Mouse (Mus musculus) cortical plate, adult 2 months (tissue): ENCODE results near the gene Dlg5. TPM values are rescaled to one million over a fixed set of nuclear protein-coding genes. Genes with fewer than 3 reads are reported as not detected.

Experiments
- H3K27ac ChIP-seq: fragments of 200-500 bp; 2 replicates; pipeline ENCODE4 v1.5.1; 2012; ENCODE audit warnings: low read length, control low read depth, inconsistent platforms; ENCODE audit not compliant: insufficient read depth
- H3K4me1 ChIP-seq: fragments of 200-500 bp; 2 replicates; pipeline ENCODE4 v1.6.1; 2011; ENCODE audit warnings: low read length; ENCODE audit not compliant: control insufficient read depth, insufficient read depth
- H3K4me3 ChIP-seq: fragments of 200-500 bp; 2 replicates; pipeline ENCODE4 v1.5.1; 2011; ENCODE audit warnings: mild to moderate bottlenecking, low read length, control low read depth; ENCODE audit not compliant: insufficient read depth
- CTCF ChIP-seq: fragments of 200-500 bp; IDR thresholded peaks from 2 replicates; pipeline ENCODE4 v1.5.1; 2011; ENCODE audit warnings: mild to moderate bottlenecking, control low read depth, low read length; ENCODE audit not compliant: insufficient read depth; ENCODE audit errors: extremely low read depth
- POLR2A ChIP-seq: fragments of 200-500 bp; IDR thresholded peaks from 2 replicates; pipeline ENCODE4 v1.6.1; 2011; ENCODE audit warnings: mild to moderate bottlenecking, low read length, control low read depth; ENCODE audit not compliant: insufficient read depth; ENCODE audit errors: extremely low read depth
- polyA plus RNA-seq: library from polyadenylated mRNA; depleted of rRNA; stranded (reverse); fragments of >200 nt; gene quantifications from 2 replicates; pipeline ENCODE4 v1.2.3, GENCODE M21; 2012; rRNA removed

The Dlg5 gene
- 24.6 and 26.5 TPM in 2 replicates for polyA plus RNA-seq

GRCm38 (mm10) chr14:24245177-24246081 lies at the start of gene Dlg5:
Gene Dlg5, minus strand, starts transcription at chr14:24245920.
- peak within 1 kb of the TSS; percentile 78 for H3K4me3 ChIP-seq
- H3K4me1 ChIP-seq = no peaks in the 10 kb centered on the region
- peak within 1 kb of the TSS; percentile 53 for H3K27ac ChIP-seq
- TF ChIP-seq POLR2A (0 out of 2 replicates have a peak, but pooled peaks have one; percentile 20), CTCF (no peak)

GRCm38 (mm10) chr14:24293631-24294030 lies 47.9 kb upstream of the Dlg5 start:
- Histone ChIP-seq H3K27ac (no peak overlapping the region), H3K4me3 (no peak overlapping the region), H3K4me1 (no peaks in the 10 kb centered on the region)
- no peak for TF ChIP-seq POLR2A
- TF ChIP-seq CTCF = no peak

DNA sequence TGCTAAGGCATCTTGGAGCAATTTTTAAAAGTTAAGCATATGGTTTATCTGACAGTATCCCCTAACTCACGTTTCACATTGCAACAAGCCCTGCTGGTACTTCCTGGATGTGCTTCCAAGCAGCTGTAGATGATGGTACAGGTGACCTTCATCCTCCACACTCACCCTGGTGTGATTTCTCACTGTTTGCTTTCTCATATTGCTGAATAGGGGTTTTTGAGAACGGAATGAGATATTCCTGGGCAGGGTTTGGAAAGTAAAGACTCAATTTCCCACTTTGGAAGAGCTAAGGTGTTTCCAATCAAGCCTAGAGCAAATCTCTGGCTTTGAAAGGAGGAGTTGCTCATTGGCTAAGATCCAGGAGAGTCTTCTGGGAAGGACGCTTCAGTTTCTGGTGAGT lies 47.2 kb upstream of the Dlg5 start, which contains the start of gene E330034G19Rik:
Gene E330034G19Rik, plus strand, starts transcription at position 301 of the 400 bp plus-strand sequence.
- Histone ChIP-seq H3K27ac (no peak within 1 kb of the TSS), H3K4me3 (no peak within 1 kb of the TSS), H3K4me1 (no peaks in the 10 kb centered on the region)
- TF ChIP-seq POLR2A (no peak), CTCF (no peak)

DNA sequence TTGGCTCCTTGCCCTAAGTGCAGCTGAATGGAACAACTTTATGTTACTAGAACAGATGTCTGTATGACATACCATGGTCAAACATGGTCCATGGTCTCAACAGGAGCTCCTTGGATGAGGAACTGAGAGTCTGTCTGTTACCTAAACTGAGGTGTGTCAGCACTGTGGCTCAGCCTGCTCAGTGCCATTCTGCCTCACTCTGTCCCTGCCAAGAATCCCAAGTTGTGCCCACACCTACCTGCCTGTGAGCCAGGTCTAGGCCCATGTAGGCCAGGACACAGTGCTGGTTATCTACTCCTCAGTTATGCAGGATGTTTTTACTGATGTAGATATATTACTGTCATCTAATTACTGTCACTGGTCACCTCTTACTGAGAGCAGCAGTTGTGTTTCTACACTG lies 45.0 kb upstream of the Dlg5 start:
- no peaks in the 10 kb centered on the region for H3K4me1 ChIP-seq
- no peak overlapping the region for H3K4me3 ChIP-seq
- no peak overlapping the region for H3K27ac ChIP-seq
- TF ChIP-seq POLR2A (no peak), CTCF (no peak)

DNA sequence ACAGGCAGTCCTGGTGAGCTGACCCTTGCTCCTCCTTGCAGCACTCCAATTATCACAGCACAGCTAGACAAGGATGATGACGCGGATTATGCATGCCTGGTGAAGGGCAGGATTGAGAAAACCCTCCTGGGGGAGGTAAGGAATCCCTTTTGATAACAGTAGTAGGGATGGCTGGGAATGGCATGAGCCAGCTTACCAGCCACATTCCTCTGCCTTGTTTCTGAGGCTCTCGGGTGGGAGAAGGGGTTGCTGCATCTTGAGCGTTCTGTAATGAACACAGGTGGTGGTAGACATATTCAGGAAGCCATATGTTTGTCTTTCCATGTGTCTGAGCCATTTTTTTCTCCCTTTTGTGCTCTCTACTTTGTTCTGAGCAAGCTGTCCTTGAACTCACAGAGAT lies 40.4 kb upstream of the Dlg5 start:
- Histone ChIP-seq H3K4me3 (no peak overlapping the region), H3K4me1 (no peaks in the 10 kb centered on the region), H3K27ac (no peak overlapping the region)
- TF ChIP-seq POLR2A (no peak), CTCF (no peak)

- TF ChIP-seq POLR2A (no peak), CTCF (no peak)
- Histone ChIP-seq H3K27ac (no peak overlapping the region), H3K4me3 (no peak overlapping the region), H3K4me1 (no peaks in the 10 kb centered on the region)
Observed at GRCm38 (mm10) chr14:24282276-24282675, 36.6 kb upstream of the Dlg5 start.

DNA sequence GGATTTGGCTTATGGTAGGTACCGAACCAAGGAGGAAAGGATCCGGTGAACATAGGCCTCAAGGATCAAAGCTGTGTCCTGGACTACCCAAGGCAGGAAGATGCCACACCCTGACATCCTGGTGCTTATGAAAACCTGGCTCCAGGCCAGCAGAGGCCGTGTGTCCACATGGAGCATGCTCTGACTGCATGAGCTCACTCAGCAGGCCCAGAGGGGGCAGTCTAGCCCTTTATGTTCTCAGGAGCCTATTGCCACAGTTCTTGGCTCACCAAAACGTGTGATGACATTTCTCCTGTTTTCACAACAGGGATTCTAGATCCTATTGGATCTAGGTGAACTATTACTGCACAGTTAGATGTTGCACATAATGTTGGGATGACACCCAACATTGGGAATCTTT lies 35.6 kb upstream of the Dlg5 start:
- no peak overlapping the region for H3K27ac ChIP-seq
- H3K4me1 ChIP-seq = no peaks in the 10 kb centered on the region
- no peak for TF ChIP-seq POLR2A
- H3K4me3 ChIP-seq = no peak overlapping the region

GRCm38 (mm10) chr14:24275534-24275933 lies 29.8 kb upstream of the Dlg5 start:
- Histone ChIP-seq H3K27ac (no peak overlapping the region), H3K4me3 (no peak overlapping the region), H3K4me1 (peaks cover 2% of the 10 kb centered on the region; the same call in 1 of the 2 replicates)
- no peak for TF ChIP-seq POLR2A
- peak; percentile 18; the same call in 1 of the 2 replicates for TF ChIP-seq CTCF

DNA sequence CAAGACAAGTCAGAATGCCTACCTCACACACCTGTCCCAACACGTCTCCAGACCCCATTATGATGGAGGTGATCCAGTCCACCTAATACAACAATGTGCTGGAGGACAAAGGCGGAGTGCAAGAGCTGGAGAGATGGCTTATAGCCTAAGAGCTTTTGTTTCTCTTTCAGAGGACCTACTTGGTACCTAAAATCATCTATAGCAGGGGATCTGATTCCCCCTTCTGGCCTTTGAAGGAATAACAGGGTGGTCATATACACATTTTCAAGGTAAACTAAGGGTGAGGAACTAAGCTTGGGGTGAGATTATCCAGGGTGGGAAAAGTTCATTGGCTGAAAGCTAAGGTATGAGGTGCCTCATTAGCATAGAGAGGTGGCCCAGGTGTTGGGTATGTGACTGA lies 27.9 kb upstream of the Dlg5 start:
- H3K4me1 ChIP-seq = peaks cover 2% of the 10 kb centered on the region; the same call in 1 of the 2 replicates
- no peak overlapping the region for H3K4me3 ChIP-seq
- TF ChIP-seq POLR2A (no peak), CTCF (peak; percentile 11; the same call in 1 of the 2 replicates)
- no peak overlapping the region for H3K27ac ChIP-seq

DNA sequence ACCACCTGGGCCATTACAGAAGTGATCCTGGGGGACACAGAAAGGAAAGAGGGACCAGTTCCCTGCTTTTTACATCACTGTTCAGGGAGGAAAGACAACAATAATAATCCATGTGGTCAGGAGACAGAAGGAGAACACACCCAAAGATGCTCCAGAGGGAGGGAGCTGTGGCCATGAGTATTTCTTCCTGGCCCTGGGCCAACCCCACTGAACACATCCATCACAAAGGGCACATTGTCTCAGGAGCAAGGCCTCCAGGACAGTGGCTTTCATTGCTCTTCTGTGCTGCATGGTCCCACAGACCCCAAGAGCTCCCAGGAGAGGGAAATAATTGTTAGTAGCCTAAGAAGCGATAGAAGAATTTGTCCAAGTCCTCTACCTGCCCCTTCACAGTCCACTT lies 23.9 kb upstream of the Dlg5 start:
- Histone ChIP-seq H3K4me3 (no peak overlapping the region), H3K4me1 (no peaks in the 10 kb centered on the region), H3K27ac (no peak overlapping the region)
- TF ChIP-seq POLR2A = no peak
- no peak for TF ChIP-seq CTCF
